Mouse (Mus musculus) stomach, embryonic 15.5 days (tissue): ENCODE measurements around the gene Hs6st1. TPM values are rescaled to one million over a fixed set of nuclear protein-coding genes. Genes with fewer than 3 reads are reported as not detected.

Source experiments
- ATAC-seq: fragments of 200-750 bp; cut with Nextera tagmentation; 2 replicates; pipeline ENCODE4 v1.8.0; 2017; ENCODE audit warnings: low read depth, moderate number of reproducible peaks, moderate TSS enrichment; ENCODE audit not compliant: insufficient read depth, low FRiP score
- H3K27ac ChIP-seq: fragments of 300-500 bp; sonication (generic); 2 replicates; pipeline ENCODE4 v1.5.1; 2015; ENCODE audit warnings: mild to moderate bottlenecking, inconsistent platforms
- H3K27me3 ChIP-seq: fragments of 300-500 bp; sonication (generic); replicated peaks from 2 replicates; pipeline ENCODE4 v1.6.1; 2015; ENCODE audit warnings: inconsistent platforms
- H3K36me3 ChIP-seq: fragments of 300-500 bp; sonication (generic); 2 replicates; pipeline ENCODE4 v1.6.1; 2015; ENCODE audit warnings: inconsistent platforms
- H3K4me1 ChIP-seq: fragments of 300-500 bp; sonication (generic); 2 replicates; pipeline ENCODE4 v1.6.1; 2015; ENCODE audit warnings: inconsistent platforms
- H3K4me2 ChIP-seq: fragments of 300-500 bp; sonication (generic); 2 replicates; pipeline ENCODE4 v1.6.1; 2015; ENCODE audit warnings: mild to moderate bottlenecking, inconsistent platforms
- H3K4me3 ChIP-seq: fragments of 300-500 bp; sonication (generic); replicated peaks from 2 replicates; pipeline ENCODE4 v1.5.1; 2015; ENCODE audit warnings: inconsistent platforms
- H3K9ac ChIP-seq: fragments of 300-500 bp; sonication (generic); 2 replicates; pipeline ENCODE4 v1.6.1; 2015; ENCODE audit warnings: inconsistent platforms
- H3K9me3 ChIP-seq: fragments of 300-500 bp; sonication (generic); 2 replicates; pipeline ENCODE4 v1.6.1; 2016; ENCODE audit warnings: inconsistent platforms
- WGBS: fragments of 180-500 bp; shearing (Covaris S2); methylation state at CpG from one replicate; pipeline ENCODE4 v1.1.7; 2015; 5-methylcytosine and 5-hydroxymethylcytosine counted together
- polyA plus RNA-seq: library from polyadenylated mRNA; unstranded; fragments of >200 nt; fragmentation: Nextera tagmentation; extraction: Ambion mirVana; gene quantifications from 2 replicates; pipeline ENCODE4 v1.2.1, GENCODE M21; 2015

The Hs6st1 gene
- polyA plus RNA-seq, 1 experiment from 2014 or later = 13.0 TPM

- no peaks in the 10 kb centered on the region for H3K9me3 ChIP-seq
- no peaks in the 10 kb centered on the region for H3K36me3 ChIP-seq
- H3K4me1 ChIP-seq = peaks cover 41% of the 10 kb centered on the region
- no peak overlapping the region for H3K27ac ChIP-seq
- 76% methylated on average over 4 of the region's 4 CpGs for WGBS
- no peak overlapping the region for H3K4me2 ChIP-seq
- H3K9ac ChIP-seq = no peak overlapping the region
- no peak for ATAC-seq
- no peaks in the 10 kb centered on the region for H3K27me3 ChIP-seq
- no peak overlapping the region for H3K4me3 ChIP-seq
Observed at GRCm38 (mm10) chr1:36067201-36067600, 999 bp upstream of the Hs6st1 start.

- no peaks in the 10 kb centered on the region for H3K36me3 ChIP-seq
- no peak overlapping the region for H3K9ac ChIP-seq
- no peaks in the 10 kb centered on the region for H3K9me3 ChIP-seq
- H3K4me2 ChIP-seq = peak overlapping the region; percentile 92
- peaks cover 43% of the 10 kb centered on the region for H3K4me1 ChIP-seq
- no peaks in the 10 kb centered on the region for H3K27me3 ChIP-seq
- WGBS = 25% methylated on average over 12 of the region's 12 CpGs
- H3K4me3 ChIP-seq = peak overlapping the region; percentile 90
- no peak for ATAC-seq
- H3K27ac ChIP-seq = no peak overlapping the region
Observed at GRCm38 (mm10) chr1:36067611-36068010, 589 bp upstream of the Hs6st1 start.

GRCm38 (mm10) chr1:36068531-36069120 lies 426 bp downstream of the Hs6st1 start:
- Histone ChIP-seq H3K9me3 (no peaks in the 10 kb centered on the region), H3K27me3 (no peaks in the 10 kb centered on the region), H3K9ac (peak overlapping the region; percentile 76), H3K4me2 (peak overlapping the region; percentile 92), H3K4me3 (peak overlapping the region; percentile 90), H3K36me3 (no peaks in the 10 kb centered on the region), H3K27ac (peak overlapping the region; percentile 71), H3K4me1 (peaks cover 49% of the 10 kb centered on the region)
- no peak; the same call in 1 of the 2 replicates for ATAC-seq
- WGBS = under 1% methylated on average over 54 of the region's 76 CpGs

GRCm38 (mm10) chr1:36069291-36069771 lies 1.1 kb downstream of the Hs6st1 start:
- 3% methylated on average over 13 of the region's 13 CpGs for WGBS
- ATAC-seq = peak; percentile 33; the same call in 1 of the 2 replicates
- Histone ChIP-seq H3K4me1 (peaks cover 49% of the 10 kb centered on the region), H3K9ac (peak overlapping the region; percentile 76), H3K27me3 (no peaks in the 10 kb centered on the region), H3K36me3 (no peaks in the 10 kb centered on the region), H3K4me3 (peak overlapping the region; percentile 90), H3K9me3 (no peaks in the 10 kb centered on the region), H3K27ac (peak overlapping the region; percentile 71), H3K4me2 (peak overlapping the region; percentile 92)

GRCm38 (mm10) chr1:36070190-36070589 lies 2.0 kb downstream of the Hs6st1 start:
- Histone ChIP-seq H3K4me1 (peaks cover 52% of the 10 kb centered on the region), H3K4me2 (peak overlapping the region; percentile 92), H3K27me3 (no peaks in the 10 kb centered on the region), H3K9ac (no peak overlapping the region; the same call in 1 of the 2 replicates), H3K27ac (no peak overlapping the region; the same call in 1 of the 2 replicates), H3K9me3 (no peaks in the 10 kb centered on the region), H3K36me3 (no peaks in the 10 kb centered on the region), H3K4me3 (peak overlapping the region; percentile 90)
- 55% methylated on average over 6 of the region's 6 CpGs for WGBS
- ATAC-seq = no peak

- Histone ChIP-seq H3K27me3 (no peaks in the 10 kb centered on the region), H3K9ac (no peak overlapping the region), H3K4me1 (peaks cover 53% of the 10 kb centered on the region), H3K27ac (no peak overlapping the region), H3K4me3 (peak overlapping the region; percentile 90), H3K9me3 (no peaks in the 10 kb centered on the region), H3K36me3 (peaks cover 4% of the 10 kb centered on the region; the same call in 1 of the 2 replicates), H3K4me2 (peak overlapping the region; percentile 92)
- 64% methylated on average over 2 of the region's 3 CpGs for WGBS
- no peak for ATAC-seq
Observed at GRCm38 (mm10) chr1:36070740-36071139, 2.5 kb downstream of the Hs6st1 start.

- WGBS = 44% methylated on average over 7 of the region's 7 CpGs
- Histone ChIP-seq H3K9me3 (no peaks in the 10 kb centered on the region), H3K4me3 (peak overlapping the region; percentile 90), H3K27me3 (no peaks in the 10 kb centered on the region), H3K9ac (no peak overlapping the region), H3K4me1 (peaks cover 57% of the 10 kb centered on the region), H3K27ac (no peak overlapping the region), H3K36me3 (peaks cover 5% of the 10 kb centered on the region; the same call in 1 of the 2 replicates), H3K4me2 (peak overlapping the region; percentile 92)
- no peak for ATAC-seq
Observed at GRCm38 (mm10) chr1:36071176-36071575, 3.0 kb downstream of the Hs6st1 start.

- Histone ChIP-seq H3K36me3 (peaks cover 5% of the 10 kb centered on the region; the same call in 1 of the 2 replicates), H3K4me3 (peak overlapping the region; percentile 90), H3K27me3 (no peaks in the 10 kb centered on the region), H3K9ac (no peak overlapping the region), H3K9me3 (no peaks in the 10 kb centered on the region), H3K4me1 (peaks cover 60% of the 10 kb centered on the region), H3K4me2 (peak overlapping the region; percentile 92), H3K27ac (no peak overlapping the region)
- 89% methylated on average over 3 of the region's 3 CpGs for WGBS
- no peak for ATAC-seq
Observed at GRCm38 (mm10) chr1:36071611-36072010, 3.4 kb downstream of the Hs6st1 start.

- Histone ChIP-seq H3K4me3 (no peak overlapping the region), H3K4me1 (peaks cover 62% of the 10 kb centered on the region), H3K36me3 (peaks cover 5% of the 10 kb centered on the region; the same call in 1 of the 2 replicates), H3K4me2 (peak overlapping the region; percentile 25), H3K9ac (no peak overlapping the region), H3K9me3 (no peaks in the 10 kb centered on the region), H3K27ac (no peak overlapping the region), H3K27me3 (no peaks in the 10 kb centered on the region)
- no peak for ATAC-seq
- 61% methylated on average over 11 of the region's 11 CpGs for WGBS
Observed at GRCm38 (mm10) chr1:36072588-36073556, 4.7 kb downstream of the Hs6st1 start.

- H3K27me3 ChIP-seq = no peaks in the 10 kb centered on the region
- H3K4me3 ChIP-seq = no peak overlapping the region
- no peak overlapping the region for H3K9ac ChIP-seq
- H3K4me1 ChIP-seq = peaks cover 69% of the 10 kb centered on the region
- 85% methylated on average over 8 of the region's 8 CpGs for WGBS
- ATAC-seq = no peak
- H3K9me3 ChIP-seq = no peaks in the 10 kb centered on the region
- no peak overlapping the region for H3K4me2 ChIP-seq
- peaks cover 5% of the 10 kb centered on the region; the same call in 1 of the 2 replicates for H3K36me3 ChIP-seq
- no peak overlapping the region for H3K27ac ChIP-seq
Observed at GRCm38 (mm10) chr1:36073566-36073965, 5.4 kb downstream of the Hs6st1 start.

GRCm38 (mm10) chr1:36074197-36074596 lies 6.0 kb downstream of the Hs6st1 start:
- H3K9ac ChIP-seq = no peak overlapping the region
- H3K4me3 ChIP-seq = no peak overlapping the region
- H3K36me3 ChIP-seq = peaks cover 5% of the 10 kb centered on the region; the same call in 1 of the 2 replicates
- no peak for ATAC-seq
- H3K27me3 ChIP-seq = no peaks in the 10 kb centered on the region
- H3K4me1 ChIP-seq = peaks cover 71% of the 10 kb centered on the region
- no peak overlapping the region; the same call in 1 of the 2 replicates for H3K27ac ChIP-seq
- WGBS = 91% methylated on average over 5 of the region's 5 CpGs
- H3K9me3 ChIP-seq = no peaks in the 10 kb centered on the region
- H3K4me2 ChIP-seq = no peak overlapping the region
